In genomic region chr12:102383288-102383687, GRCm38 (mm10) we compare ENCODE assay signal across 19 mouse cellular contexts. TPM values are rescaled to one million over a fixed set of nuclear protein-coding genes. Genes with fewer than 3 reads are reported as not detected.
DNase-seq lines count a peak whose midpoint lies in the region; ATAC-seq lines count a peak whose summit lies in the region.
"Had no signal": no experiment of that assay in that cellular context is flagged by ENCODE, and none has a peak within 500 bp of the region (broad histone marks: within the 10 kb centered on the region; RNA-seq: fewer than 3 reads in every experiment).

No protein-coding gene starts in this region.

- no peak overlapping the region for H3K4me3 ChIP-seq in liver, embryonic 11.5 days (ENCODE audit: low read depth, low read length)
- no peak overlapping the region for H3K4me3 ChIP-seq in liver, embryonic 12.5 days
- H3K4me3 ChIP-seq: embryonic facial prominence, embryonic 12.5 days; forebrain, embryonic 12.5 days; heart, embryonic 12.5 days had no signal

- no peak overlapping the region for H3K4me2 ChIP-seq in liver, embryonic 11.5 days
- H3K4me2 ChIP-seq in liver, embryonic 12.5 days = no peak overlapping the region
- H3K4me2 ChIP-seq: embryonic facial prominence, embryonic 12.5 days; forebrain, embryonic 12.5 days; heart, embryonic 12.5 days had no signal

- no peaks in the 10 kb centered on the region for H3K9me3 ChIP-seq in liver, embryonic 11.5 days (ENCODE audit: control insufficient read depth, low read length)
- H3K9me3 ChIP-seq in liver, embryonic 12.5 days (replicated peaks) = no peaks in the 10 kb centered on the region
- H3K9me3 ChIP-seq: embryonic facial prominence, embryonic 12.5 days; forebrain, embryonic 12.5 days; G1E; heart, embryonic 12.5 days had no signal

- DNase-seq in heart, adult 11 months = peak; percentile 87
- no peak for DNase-seq in heart, postnatal 10 days
- DNase-seq in B cell, adult 2 months = peak; percentile 47 to 53
- peak; percentile 70 for DNase-seq in splenic B cell, adult 2 months (ENCODE audit: low read depth, low spot score)
- no peak for DNase-seq in liver, embryonic 11.5 days (ENCODE audit: low spot score)
- DNase-seq: adrenal gland, adult 8-10 months; adrenal gland, postnatal 36 days; cerebellum, adult 2 months; cerebellum, postnatal 10 days; embryo, embryonic 11 days; forebrain, postnatal 0 days; heart, postnatal 36 days had no signal

- H3K9ac ChIP-seq in liver, embryonic 11.5 days (ENCODE audit: low read depth, low read length) = no peak overlapping the region
- no peak overlapping the region for H3K9ac ChIP-seq in liver, embryonic 12.5 days
- H3K9ac ChIP-seq: embryonic facial prominence, embryonic 12.5 days; forebrain, embryonic 12.5 days; forebrain, postnatal 0 days; heart, embryonic 12.5 days had no signal

- ATAC-seq in megakaryocyte, adult 5-6 weeks (ENCODE audit: poor library complexity, severe bottlenecking) = 0 out of 2 replicates have a peak, but pooled peaks have one; percentile 12
- ATAC-seq in liver, embryonic 11.5 days (replicated peaks; ENCODE audit: low FRiP score) = no peak
- ATAC-seq in liver, embryonic 12.5 days = no peak
- ATAC-seq: forebrain, postnatal 0 days; hindbrain, embryonic 16.5 days had no signal

- H3K27me3 ChIP-seq in splenic B cell, adult 2 months (ENCODE audit: control insufficient read depth, insufficient read depth, low read length, poor library complexity, severe bottlenecking) = no peaks in the 10 kb centered on the region
- H3K27me3 ChIP-seq in liver, embryonic 11.5 days (replicated peaks; ENCODE audit: control insufficient read depth, insufficient read depth, low read length) = no peaks in the 10 kb centered on the region
- H3K27me3 ChIP-seq in liver, embryonic 12.5 days (replicated peaks) = no peaks in the 10 kb centered on the region
- H3K27me3 ChIP-seq: embryonic facial prominence, embryonic 12.5 days; heart, embryonic 12.5 days had no signal

- H3K36me3 ChIP-seq in splenic B cell, adult 2 months (ENCODE audit: control insufficient read depth, insufficient read depth, low read length, poor library complexity, severe bottlenecking) = peaks cover 15% of the 10 kb centered on the region
- peaks cover 7% of the 10 kb centered on the region for H3K36me3 ChIP-seq in liver, embryonic 11.5 days (ENCODE audit: control insufficient read depth, insufficient read depth, low read length)
- H3K36me3 ChIP-seq in liver, embryonic 12.5 days = peaks cover 67% of the 10 kb centered on the region
- H3K36me3 ChIP-seq: embryonic facial prominence, embryonic 12.5 days; forebrain, embryonic 12.5 days; G1E had no signal

- no peak overlapping the region for H3K27ac ChIP-seq in liver, embryonic 11.5 days (ENCODE audit: low read depth, low read length)
- no peak overlapping the region for H3K27ac ChIP-seq in liver, embryonic 12.5 days
- H3K27ac ChIP-seq: embryonic facial prominence, embryonic 12.5 days; forebrain, embryonic 12.5 days had no signal

- H3K4me1 ChIP-seq in liver, embryonic 11.5 days (replicated peaks; ENCODE audit: control insufficient read depth, insufficient read depth, low read length) = no peaks in the 10 kb centered on the region
- no peaks in the 10 kb centered on the region for H3K4me1 ChIP-seq in liver, embryonic 12.5 days
- H3K4me1 ChIP-seq: embryonic facial prominence, embryonic 12.5 days; forebrain, embryonic 12.5 days; heart, embryonic 12.5 days had no signal

- WGBS in liver, embryonic 11.5 days = 79% methylated on average over 9 of the region's 9 CpGs
- WGBS in liver, embryonic 12.5 days (ENCODE audit: insufficient replicate concordance) = 67% methylated on average over 9 of the region's 9 CpGs

- intact Hi-C loops in heart, postnatal 10 days (cut with DNase I) = loop anchor here (5.0 kb wide), 1 partner anchor 201 kb away; no protein-coding TSS in a partner anchor

RNA-seq across cellular contexts. Expression of gene Lgmn, which starts 56.3 kb away (rescaled TPM):
- 10 to 100 TPM; 93.2 to 94.9 TPM for total RNA-seq in heart, postnatal 10 days (2021)
- total RNA-seq in megakaryocyte, adult 5-6 weeks (2015) = 37.6 and 39.2 TPM in 2 replicates
- 28.7 and 33.0 TPM in 2 replicates for total RNA-seq in megakaryocyte, adult 5-6 weeks (2017)
- polyA plus RNA-seq in liver, embryonic 11.5 days (2014; fragmentation: Nextera tagmentation; extraction: Ambion mirVana) = 59.5 and 65.8 TPM in 2 replicates
- polyA plus RNA-seq in liver, embryonic 12.5 days (2016; fragmentation: Nextera tagmentation; extraction: Ambion mirVana) = 47.2 and 49.9 TPM in 2 replicates

Comparison
In these comparisons a context has a peak if more than half of its experiments do, and no peak if none do; other contexts are left out.
1. DNase-seq: peak in heart, adult 11 months (single experiment), B cell, adult 2 months (2 of 2) and splenic B cell, adult 2 months (single experiment); none in heart, postnatal 10 days (0 of 2) and liver, embryonic 11.5 days (single experiment).